Mouse (Mus musculus): ENCODE measurements around the gene Anapc2.

GRCm38 (mm10) chr2:25227406-25227805 is 44.9 kb upstream of the Anapc2 start:
- TF ChIP-seq CTCF (IDR thresholded peaks at IDR 0.05; ENCODE audit: low read depth) (no peak), EP300 (IDR thresholded peaks at IDR 0.05; ENCODE audit: low read depth) (no peak)
